Mouse (Mus musculus): ENCODE measurements at regions not wholly inside any gene's neighbourhood (a gene's known extent, or its start where the extent isn't known, plus 50 kb on each side); places are given as distances from the start of the nearest gene placed in this dataset.

DNA sequence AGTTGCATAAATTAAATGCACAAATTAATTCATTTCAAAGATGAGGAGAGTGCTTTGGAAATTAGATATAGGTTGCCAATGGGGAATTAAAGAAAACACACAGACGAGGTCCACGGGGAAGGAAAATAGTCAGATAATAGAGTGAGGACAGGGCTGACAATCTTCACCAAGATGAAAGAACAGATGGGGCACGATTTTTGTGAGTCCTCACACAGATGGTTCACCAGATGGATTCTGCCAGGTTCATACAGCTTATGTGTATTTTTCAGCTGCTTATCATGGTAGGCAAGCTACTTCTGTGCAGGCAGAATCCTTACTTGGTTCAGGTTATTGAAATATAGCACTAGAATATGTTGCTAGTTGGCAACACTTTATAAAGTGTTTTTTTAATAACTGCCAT, 1585.4 kb upstream of the Igfbp7 start:
- peak; percentile 30 for DNase-seq

GRCm38 (mm10) chr5:78989714-78990113, 1581.9 kb upstream of the Igfbp7 start:
- no peak for DNase-seq

GRCm38 (mm10) chr5:78976480-78977041, 1568.7 kb upstream of the Igfbp7 start:
- no peak for DNase-seq

GRCm38 (mm10) chr5:78945702-78946101, 1537.9 kb upstream of the Igfbp7 start:
- no peak for DNase-seq

DNA sequence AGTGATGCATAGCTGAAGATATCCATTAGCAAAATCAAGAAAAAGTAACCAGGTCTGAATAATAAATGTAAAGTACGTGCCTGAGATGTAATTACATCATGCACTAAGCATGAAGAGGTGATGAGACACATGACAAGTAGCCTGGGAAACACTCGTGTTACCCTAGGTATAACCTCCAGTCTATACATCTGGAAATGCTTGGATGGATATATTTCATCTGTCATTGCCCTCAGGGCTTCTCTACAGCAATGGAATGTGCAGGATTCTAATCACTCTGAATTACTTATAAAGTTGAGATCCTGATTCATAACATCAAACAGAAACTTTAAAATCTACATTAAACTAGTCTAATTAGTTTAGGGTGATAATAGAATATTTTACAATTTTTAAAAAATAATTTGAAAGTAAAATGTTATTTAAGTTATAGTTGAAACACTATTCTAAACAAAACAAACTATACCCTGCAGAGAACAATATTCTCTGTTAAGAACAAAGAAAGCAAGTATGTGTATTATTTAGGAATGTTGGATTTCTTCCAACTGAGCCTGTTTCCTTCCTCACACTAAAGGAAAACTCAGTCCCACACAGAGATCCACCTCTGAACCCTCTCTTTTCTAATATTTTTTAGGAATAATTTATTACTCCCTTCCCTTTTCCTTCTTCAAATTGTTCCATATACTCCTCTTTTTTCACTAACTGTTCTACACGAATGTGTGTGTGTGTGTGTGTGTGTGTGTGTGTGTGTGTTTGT, 1514.2 kb upstream of the Igfbp7 start:
- no peak for DNase-seq

DNA sequence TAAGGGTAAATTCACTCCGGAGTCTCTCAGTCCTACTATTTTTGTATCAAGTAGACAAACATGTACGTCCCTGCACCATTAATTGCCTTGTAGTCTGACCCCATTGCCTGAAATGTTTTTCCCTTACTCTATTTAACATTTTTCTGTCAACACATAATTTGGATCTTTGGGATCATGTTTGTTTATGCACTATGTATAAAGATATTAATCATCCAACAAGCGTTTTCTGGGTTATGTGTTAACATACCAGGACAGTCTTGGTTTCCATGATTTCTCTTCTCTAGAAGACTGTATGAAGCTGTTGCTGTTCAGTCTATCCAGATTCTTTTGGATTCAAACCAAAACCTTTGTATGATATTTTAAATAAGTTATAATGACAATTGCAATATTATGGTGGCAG, 1492.3 kb upstream of the Igfbp7 start:
- no peak for DNase-seq

- no peak for DNase-seq
Measured at GRCm38 (mm10) chr5:78878775-78879174, 1470.9 kb upstream of the Igfbp7 start.

- DNase-seq, result no peak
Measured at GRCm38 (mm10) chr5:78845126-78845525, 1437.3 kb upstream of the Igfbp7 start.

GRCm38 (mm10) chr5:78797391-78797790, 1389.5 kb upstream of the Igfbp7 start:
- DNase-seq, result no peak
